15 mouse cellular contexts compared by ENCODE assay signal in genomic region chr8:78867036-78867435, GRCm38 (mm10). TPM values are rescaled to one million over a fixed set of nuclear protein-coding genes. Genes with fewer than 3 reads are reported as not detected.
DNase-seq lines count a peak whose midpoint lies in the region.
"Had no signal": no experiment of that assay in that cellular context is flagged by ENCODE, and none has a peak within 500 bp of the region (broad histone marks: within the 10 kb centered on the region; RNA-seq: fewer than 3 reads in every experiment).

No protein-coding gene starts in this region.

- DNase-seq in left cerebral cortex, postnatal 4 days = peak; percentile 1
- DNase-seq in left cerebral cortex, postnatal 10 days (ENCODE audit: extremely low spot score in 1 of 2, low spot score in 2 of 2) = no peak
- DNase-seq in NIH3T3 (ENCODE audit: low read depth) = peak; percentile 48
- peak; percentile 48 for DNase-seq in adrenal gland, adult 8-10 months
- DNase-seq in kidney, postnatal 10 days = no peak
- DNase-seq in kidney, postnatal 4 days = no peak
- no peak for DNase-seq in kidney, adult 9 months
- DNase-seq: cerebellum, adult 11-12 months; cerebellum, adult 9-11 months; forebrain, postnatal 0 days; kidney, postnatal 36 days; layer of hippocampus, postnatal 36 days; right cerebral cortex, postnatal 4 days; thymus, adult 18-20 months; thymus, postnatal 25 days had no signal

- intact Hi-C loops in left cerebral cortex, postnatal 4 days (cut with DNase I) = no loop called here
- intact Hi-C loops in left cerebral cortex, postnatal 10 days (cut with DNase I) = no loop called here

RNA-seq across cellular contexts. Expression of gene Lsm6, which starts 46.1 kb away (rescaled TPM):
- 10 to 100 TPM; 68.3 to 77.1 TPM for total RNA-seq in left cerebral cortex, postnatal 4 days (2021)
- total RNA-seq in left cerebral cortex, postnatal 10 days (2021) = 10 to 100 TPM; 59.5 to 61.2 TPM
- 100 to 1,000 TPM; 129 to 159 (median 151) TPM for total RNA-seq in adrenal gland, adult 8-10 months (2022)

Comparison
In these comparisons a context has a peak if more than half of its experiments do, and no peak if none do; other contexts are left out.
1. DNase-seq: peak in left cerebral cortex, postnatal 4 days (single experiment), NIH3T3 (single experiment) and adrenal gland, adult 8-10 months (single experiment); none in left cerebral cortex, postnatal 10 days (0 of 2), kidney, postnatal 10 days (single experiment), kidney, postnatal 4 days (0 of 2) and kidney, adult 9 months (single experiment).